Mouse (Mus musculus) frontal cortex, adult (tissue): ENCODE measurements at regions not wholly inside any gene's neighbourhood (a gene's known extent, or its start where the extent isn't known, plus 50 kb on each side); places are given as distances from the start of the nearest gene placed in this dataset.
"Not testable (repeated sequence)": the region's sequence is repeated elsewhere in the genome, so short reads cannot be mapped to it uniquely, and the experiment has no call there.

Experiments
- ATAC-seq: cut with Nextera tagmentation; 2 replicates; pipeline ENCODE4 v1.9.2; 2017; ENCODE audit warnings: mild to moderate bottlenecking, moderate library complexity, mixed read lengths; ENCODE audit not compliant: low TSS enrichment

GRCm38 (mm10) chr10:120284785-120285184 is 57.9 kb downstream of the Llph start:
- ATAC-seq, result no peak

GRCm38 (mm10) chr10:120291912-120292311 is 65.0 kb downstream of the Llph start:
- ATAC-seq, result no peak

GRCm38 (mm10) chr10:120293381-120293780 is 66.5 kb downstream of the Llph start:
- ATAC-seq, result not testable (repeated sequence)

- no peak for ATAC-seq
Observed at GRCm38 (mm10) chr10:120294487-120294886, 67.6 kb downstream of the Llph start.

GRCm38 (mm10) chr10:120297311-120297710 is 70.4 kb downstream of the Llph start:
- ATAC-seq, result no peak

- no peak for ATAC-seq
Observed at GRCm38 (mm10) chr10:120298293-120298927, 71.5 kb downstream of the Llph start.

GRCm38 (mm10) chr10:120306010-120306409 is 79.1 kb downstream of the Llph start:
- ATAC-seq, result no peak

GRCm38 (mm10) chr10:120308681-120309080 is 81.8 kb downstream of the Llph start:
- peak; percentile 73; the same call in 1 of the 2 replicates for ATAC-seq
